Comparison of ENCODE assay signal across 22 mouse cellular contexts in genomic region chr9:62854483-62854882, GRCm38 (mm10). TPM values are rescaled to one million over a fixed set of nuclear protein-coding genes. Genes with fewer than 3 reads are reported as not detected.
DNase-seq lines count a peak whose midpoint lies in the region; ATAC-seq and TF ChIP-seq lines count a peak whose summit lies in the region.
"Had no signal": no experiment of that assay in that cellular context is flagged by ENCODE, and none has a peak within 500 bp of the region (broad histone marks: within the 10 kb centered on the region; RNA-seq: fewer than 3 reads in every experiment).

No protein-coding gene starts in this region.

- WGBS in kidney, embryonic 14.5 days = 35% methylated on average over 4 of the region's 4 CpGs
- WGBS in stomach, embryonic 14.5 days = 22% methylated on average over 4 of the region's 4 CpGs
- WGBS in stomach, postnatal 0 days = 33% methylated on average over 4 of the region's 4 CpGs
- WGBS in limb, embryonic 15.5 days = 34% methylated on average over 4 of the region's 4 CpGs

- no peak overlapping the region for H3K4me2 ChIP-seq in kidney, embryonic 14.5 days (replicated peaks; ENCODE audit: low read depth, low read length)
- no peak overlapping the region for H3K4me2 ChIP-seq in stomach, embryonic 14.5 days (replicated peaks; ENCODE audit: low read depth, low read length)
- no peak overlapping the region for H3K4me2 ChIP-seq in stomach, postnatal 0 days (replicated peaks; ENCODE audit: low read depth)
- H3K4me2 ChIP-seq in limb, embryonic 15.5 days = no peak overlapping the region
- H3K4me2 ChIP-seq: hindbrain, embryonic 15.5 days; limb, embryonic 13.5 days; midbrain, embryonic 12.5 days; neural tube, embryonic 12.5 days had no signal

- ATAC-seq in kidney, embryonic 14.5 days (ENCODE audit: low FRiP score, low TSS enrichment) = no peak
- ATAC-seq in stomach, embryonic 14.5 days (ENCODE audit: insufficient number of reproducible peaks, insufficient read depth, low FRiP score, low read depth) = no peak
- no peak for ATAC-seq in stomach, postnatal 0 days (ENCODE audit: low FRiP score, low TSS enrichment)
- no peak for ATAC-seq in limb, embryonic 15.5 days (ENCODE audit: insufficient number of reproducible peaks, low FRiP score, low TSS enrichment, low read depth)
- ATAC-seq: forebrain, embryonic 14.5 days; liver, postnatal 0 days; Patski had no signal

- H3K36me3 ChIP-seq in kidney, embryonic 14.5 days (ENCODE audit: control insufficient read depth, insufficient read depth, low read length) = peaks cover 12% of the 10 kb centered on the region; the same call in 1 of the 2 replicates
- peaks cover 13% of the 10 kb centered on the region for H3K36me3 ChIP-seq in stomach, embryonic 14.5 days (ENCODE audit: control insufficient read depth, insufficient read depth, low read length)
- peaks cover 13% of the 10 kb centered on the region for H3K36me3 ChIP-seq in stomach, postnatal 0 days (ENCODE audit: control insufficient read depth, insufficient read depth, low read length)
- H3K36me3 ChIP-seq in limb, embryonic 15.5 days = peaks cover 19% of the 10 kb centered on the region
- H3K36me3 ChIP-seq: hindbrain, embryonic 15.5 days; midbrain, embryonic 12.5 days had no signal

- TF ChIP-seq CTCF in stomach, postnatal 0 days (IDR thresholded peaks at IDR 0.05; ENCODE audit: low read depth) = no peak

- H3K4me3 ChIP-seq in kidney, embryonic 14.5 days (ENCODE audit: low read length) = no peak overlapping the region
- H3K4me3 ChIP-seq in stomach, embryonic 14.5 days (ENCODE audit: low read depth, low read length) = no peak overlapping the region
- no peak overlapping the region for H3K4me3 ChIP-seq in stomach, postnatal 0 days (ENCODE audit: low read depth, low read length)
- no peak overlapping the region for H3K4me3 ChIP-seq in limb, embryonic 15.5 days
- H3K4me3 ChIP-seq: heart, adult 2 months; hindbrain, embryonic 15.5 days; limb, embryonic 13.5 days; midbrain, embryonic 12.5 days; neural tube, embryonic 12.5 days had no signal

- peak overlapping the region; percentile 55; the same call in 1 of the 2 replicates for H3K27ac ChIP-seq in kidney, embryonic 14.5 days (ENCODE audit: low read depth, low read length)
- H3K27ac ChIP-seq in stomach, embryonic 14.5 days (ENCODE audit: low read length) = peak overlapping the region; percentile 33; the same call in 1 of the 2 replicates
- H3K27ac ChIP-seq in stomach, postnatal 0 days (replicated peaks) = no peak overlapping the region
- 0 out of 2 replicates have a peak overlapping the region, but pooled peaks have one; percentile 22 for H3K27ac ChIP-seq in limb, embryonic 15.5 days
- H3K27ac ChIP-seq: heart, adult 2 months; hindbrain, embryonic 15.5 days; limb, embryonic 13.5 days; midbrain, embryonic 12.5 days; neural tube, embryonic 12.5 days had no signal

- no peaks in the 10 kb centered on the region for H3K9me3 ChIP-seq in kidney, embryonic 14.5 days (ENCODE audit: control insufficient read depth, low read length)
- no peaks in the 10 kb centered on the region for H3K9me3 ChIP-seq in stomach, embryonic 14.5 days (ENCODE audit: control insufficient read depth, low read depth, low read length)
- no peaks in the 10 kb centered on the region for H3K9me3 ChIP-seq in stomach, postnatal 0 days (ENCODE audit: control insufficient read depth, low read length)
- H3K9me3 ChIP-seq in limb, embryonic 15.5 days = no peaks in the 10 kb centered on the region
- H3K9me3 ChIP-seq: hindbrain, embryonic 15.5 days; limb, embryonic 13.5 days; midbrain, embryonic 12.5 days; neural tube, embryonic 12.5 days had no signal

- H3K27me3 ChIP-seq in kidney, embryonic 14.5 days (ENCODE audit: control insufficient read depth, insufficient read depth, low read length) = no peaks in the 10 kb centered on the region
- H3K27me3 ChIP-seq in stomach, embryonic 14.5 days (ENCODE audit: control insufficient read depth, insufficient read depth, low read length) = no peaks in the 10 kb centered on the region
- no peaks in the 10 kb centered on the region for H3K27me3 ChIP-seq in stomach, postnatal 0 days (ENCODE audit: control insufficient read depth, insufficient read depth, low read length)
- no peaks in the 10 kb centered on the region for H3K27me3 ChIP-seq in limb, embryonic 15.5 days
- H3K27me3 ChIP-seq: hindbrain, embryonic 15.5 days; limb, embryonic 13.5 days; midbrain, embryonic 12.5 days; neural tube, embryonic 12.5 days; Patski had no signal

- H3K9ac ChIP-seq in kidney, embryonic 14.5 days (ENCODE audit: low read depth, low read length) = no peak overlapping the region
- no peak overlapping the region for H3K9ac ChIP-seq in stomach, embryonic 14.5 days (replicated peaks; ENCODE audit: low read depth, low read length)
- H3K9ac ChIP-seq in stomach, postnatal 0 days (ENCODE audit: low read length) = no peak overlapping the region
- H3K9ac ChIP-seq in limb, embryonic 15.5 days = no peak overlapping the region
- H3K9ac ChIP-seq: hindbrain, embryonic 15.5 days; limb, embryonic 13.5 days; liver, postnatal 0 days; midbrain, embryonic 12.5 days; neural tube, embryonic 12.5 days had no signal

- H3K4me1 ChIP-seq in kidney, embryonic 14.5 days (ENCODE audit: control insufficient read depth, insufficient read depth, low read length) = peaks cover 35% of the 10 kb centered on the region
- H3K4me1 ChIP-seq in stomach, embryonic 14.5 days (ENCODE audit: control insufficient read depth, insufficient read depth, low read length) = peaks cover 32% of the 10 kb centered on the region
- H3K4me1 ChIP-seq in stomach, postnatal 0 days (replicated peaks; ENCODE audit: control insufficient read depth, insufficient read depth) = peaks cover 14% of the 10 kb centered on the region
- H3K4me1 ChIP-seq in limb, embryonic 15.5 days = peaks cover 47% of the 10 kb centered on the region

- no peak for TF ChIP-seq EP300 in stomach, postnatal 0 days (optimal IDR thresholded peaks at IDR 0.05)

- no peak for DNase-seq in kidney, adult 18-20 months
- no peak for DNase-seq in stomach, postnatal 0 days (ENCODE audit: low spot score)
- DNase-seq in kidney, postnatal 10 days = peak; percentile 73
- DNase-seq in right cerebral cortex, postnatal 14 days = no peak
- DNase-seq in adrenal gland, postnatal 10 days = no peak
- DNase-seq: adrenal gland, adult 8-10 months; cerebellum, adult 9-10 months; gastrocnemius, postnatal 14 days; heart, adult 2 months; heart, postnatal 14 days; layer of hippocampus, adult 9-11 months; liver, postnatal 0 days; thymus, adult 2 months had no signal

RNA-seq across cellular contexts. Expression of gene Calml4, which starts 3.4 kb away (rescaled TPM):
- polyA plus RNA-seq in kidney, embryonic 14.5 days (2014; fragmentation: Nextera tagmentation; extraction: Ambion mirVana) = 59.7 and 72.0 TPM in 2 replicates
- 21.9 and 25.1 TPM in 2 replicates for polyA plus RNA-seq in stomach, embryonic 14.5 days (2014; fragmentation: Nextera tagmentation; extraction: Ambion mirVana)
- polyA plus RNA-seq in stomach, postnatal 0 days (2015; fragmentation: Nextera tagmentation; extraction: Ambion mirVana) = 21.6 and 24.6 TPM in 2 replicates
- 16.2 and 19.4 TPM in 2 replicates for polyA plus RNA-seq in limb, embryonic 15.5 days (2015; fragmentation: Nextera tagmentation; extraction: Ambion mirVana)
- 10 to 100 TPM; 12.2 to 13.7 TPM for total RNA-seq in adrenal gland, postnatal 10 days (2021)

RNA-seq across cellular contexts. Expression of gene Cln6, which starts 15.9 kb away (rescaled TPM):
- 21.7 and 28.2 TPM in 2 replicates for polyA plus RNA-seq in kidney, embryonic 14.5 days (2014; fragmentation: Nextera tagmentation; extraction: Ambion mirVana)
- 22.2 and 26.4 TPM in 2 replicates for polyA plus RNA-seq in stomach, embryonic 14.5 days (2014; fragmentation: Nextera tagmentation; extraction: Ambion mirVana)
- 16.2 and 17.4 TPM in 2 replicates for polyA plus RNA-seq in stomach, postnatal 0 days (2015; fragmentation: Nextera tagmentation; extraction: Ambion mirVana)
- 24.6 and 24.8 TPM in 2 replicates for polyA plus RNA-seq in limb, embryonic 15.5 days (2015; fragmentation: Nextera tagmentation; extraction: Ambion mirVana)
- 10 to 100 TPM; 18.2 to 24.4 TPM for total RNA-seq in adrenal gland, postnatal 10 days (2021)

RNA-seq across cellular contexts. Expression of gene Fem1b, which starts 42.7 kb away (rescaled TPM):
- 20.8 and 38.2 TPM in 2 replicates for polyA plus RNA-seq in kidney, embryonic 14.5 days (2014; fragmentation: Nextera tagmentation; extraction: Ambion mirVana)
- 30.6 TPM in 2 replicates for polyA plus RNA-seq in stomach, embryonic 14.5 days (2014; fragmentation: Nextera tagmentation; extraction: Ambion mirVana)
- 6.6 and 6.8 TPM in 2 replicates for polyA plus RNA-seq in stomach, postnatal 0 days (2015; fragmentation: Nextera tagmentation; extraction: Ambion mirVana)
- polyA plus RNA-seq in limb, embryonic 15.5 days (2015; fragmentation: Nextera tagmentation; extraction: Ambion mirVana) = 15.1 and 18.2 TPM in 2 replicates
- total RNA-seq in adrenal gland, postnatal 10 days (2021) = 10 to 100 TPM; 34.5 to 37.6 TPM
